Mouse (Mus musculus) midbrain, postnatal 0 days (tissue): ENCODE results near the gene Inca1. TPM values are rescaled to one million over a fixed set of nuclear protein-coding genes. Genes with fewer than 3 reads are reported as not detected.

Source experiments
- ATAC-seq: fragments of 200-750 bp; cut with Nextera tagmentation; 2 replicates; pipeline ENCODE4 v1.8.0; 2017; ENCODE audit warnings: moderate number of reproducible peaks, mild to moderate bottlenecking, moderate TSS enrichment, moderate library complexity; ENCODE audit not compliant: low FRiP score
- DNase-seq: peaks from one replicate; pipeline ENCODE4 v3.0.0-alpha.2; 2015; ENCODE audit warnings: low spot score
- H3K27ac ChIP-seq: fragments of 300-500 bp; sonication (generic); 2 replicates; pipeline ENCODE4 v1.5.1; 2014; ENCODE audit warnings: low read depth, mild to moderate bottlenecking, low read length, mixed read lengths
- H3K27me3 ChIP-seq: fragments of 300-500 bp; sonication (generic); 2 replicates; pipeline ENCODE4 v1.6.1; 2014; ENCODE audit warnings: low read length, control low read depth, mixed read lengths; ENCODE audit not compliant: insufficient read depth
- H3K36me3 ChIP-seq: fragments of 300-500 bp; sonication (generic); 2 replicates; pipeline ENCODE4 v1.6.1; 2014; ENCODE audit warnings: low read length, control low read depth, mixed read lengths; ENCODE audit not compliant: insufficient read depth
- H3K4me1 ChIP-seq: fragments of 300-500 bp; sonication (generic); 2 replicates; pipeline ENCODE4 v1.6.1; 2014; ENCODE audit warnings: mild to moderate bottlenecking, control low read depth, antibody characterized with exemption, low read length, mixed read lengths; ENCODE audit not compliant: insufficient read depth
- H3K4me2 ChIP-seq: fragments of 300-500 bp; sonication (generic); 2 replicates; pipeline ENCODE4 v1.6.1; 2014; ENCODE audit warnings: low read depth, mild to moderate bottlenecking, low read length, mixed read lengths; ENCODE audit not compliant: poor library complexity, severe bottlenecking
- H3K4me3 ChIP-seq: fragments of 300-500 bp; sonication (generic); 2 replicates; pipeline ENCODE4 v1.5.1; 2014; ENCODE audit warnings: low read depth, mild to moderate bottlenecking, low read length, moderate library complexity
- H3K9ac ChIP-seq: fragments of 300-500 bp; sonication (generic); replicated peaks from 2 replicates; pipeline ENCODE4 v1.6.1; 2014; ENCODE audit warnings: mild to moderate bottlenecking, low read length, moderate library complexity, mixed read lengths; ENCODE audit not compliant: poor library complexity, severe bottlenecking
- H3K9me3 ChIP-seq: fragments of 300-500 bp; sonication (generic); 2 replicates; pipeline ENCODE4 v1.6.1; 2016; ENCODE audit warnings: low read length, control low read depth
- CTCF ChIP-seq: IDR thresholded peaks from 2 replicates; pipeline ENCODE4 v1.5.1; 2016; ENCODE audit warnings: antibody characterized with exemption, mild to moderate bottlenecking
- WGBS: fragments of 180-500 bp; shearing (Covaris S2); extraction: QIAGEN DNeasy Blood & Tissue Kit; methylation state at CpG from one replicate; pipeline ENCODE4 v1.1.7; 2014; 5-methylcytosine and 5-hydroxymethylcytosine counted together
- polyA plus RNA-seq: library from polyadenylated mRNA; unstranded; fragments of >200 nt; fragmentation: Nextera tagmentation; extraction: Ambion mirVana; gene quantifications from 2 replicates; pipeline ENCODE4 v1.2.1, GENCODE M21; 2015
- total RNA-seq: library from RNA; depleted of rRNA; stranded (reverse); fragments of >200 nt; gene quantifications from 2 replicates; pipeline ENCODE4 v1.2.3, GENCODE M21; 2014

Inca1 gene
- total and polyA plus RNA-seq, 2 experiments from 2014 or later, result 2.1 to 4.8 TPM

DNA sequence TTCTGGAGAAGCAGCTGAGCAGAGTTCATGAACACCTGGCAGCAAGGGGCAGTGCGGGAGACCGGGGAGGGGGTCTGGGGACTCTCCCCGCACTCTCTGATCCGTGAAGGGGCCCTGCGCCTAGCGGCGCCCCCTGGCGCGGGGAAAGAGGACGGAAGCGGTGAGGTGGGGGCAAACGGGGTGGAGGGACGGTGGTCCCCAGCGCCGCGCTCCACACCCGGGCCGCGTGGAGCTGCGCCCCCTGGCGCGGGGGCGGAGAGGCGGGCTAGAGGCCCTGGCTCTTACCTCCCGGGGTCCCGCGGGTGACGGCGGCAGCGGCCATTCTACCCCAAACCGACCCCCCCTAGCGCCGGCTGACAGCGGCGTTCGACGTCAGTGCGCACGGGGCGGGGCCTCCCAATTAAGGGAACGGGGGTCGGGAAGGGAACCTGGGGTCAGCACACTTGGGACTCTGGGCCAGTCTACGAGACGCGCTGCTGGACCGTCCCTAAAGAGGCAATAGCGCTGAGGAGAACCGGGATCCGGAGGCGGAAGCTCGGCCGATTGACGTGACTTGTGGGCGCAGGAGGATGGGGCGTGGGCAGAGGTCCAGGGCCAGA, 12.3 kb downstream of the Inca1 start, which contains the start of gene Camta2:
Camta2 (minus strand) TSS at position 505 of the 599 bp plus-strand sequence.
- H3K27me3 ChIP-seq, result no peaks in the 10 kb centered on the region
- H3K9me3 ChIP-seq, result no peaks in the 10 kb centered on the region
- peak within 1 kb of the TSS; percentile 59 for H3K4me2 ChIP-seq
- peak within 1 kb of the TSS; percentile 89 for H3K9ac ChIP-seq
- 1% methylated on average over 47 of the region's 55 CpGs for WGBS
- peak within 1 kb of the TSS; percentile 76 for H3K4me3 ChIP-seq
- peak; percentile 66 for TF ChIP-seq CTCF
- H3K27ac ChIP-seq, result peak within 1 kb of the TSS; percentile 80
- peaks cover 15% of the 10 kb centered on the region for H3K36me3 ChIP-seq
- H3K4me1 ChIP-seq, result peaks cover 14% of the 10 kb centered on the region
- peak; percentile 81 for ATAC-seq
- peak; percentile 83 for DNase-seq

DNA sequence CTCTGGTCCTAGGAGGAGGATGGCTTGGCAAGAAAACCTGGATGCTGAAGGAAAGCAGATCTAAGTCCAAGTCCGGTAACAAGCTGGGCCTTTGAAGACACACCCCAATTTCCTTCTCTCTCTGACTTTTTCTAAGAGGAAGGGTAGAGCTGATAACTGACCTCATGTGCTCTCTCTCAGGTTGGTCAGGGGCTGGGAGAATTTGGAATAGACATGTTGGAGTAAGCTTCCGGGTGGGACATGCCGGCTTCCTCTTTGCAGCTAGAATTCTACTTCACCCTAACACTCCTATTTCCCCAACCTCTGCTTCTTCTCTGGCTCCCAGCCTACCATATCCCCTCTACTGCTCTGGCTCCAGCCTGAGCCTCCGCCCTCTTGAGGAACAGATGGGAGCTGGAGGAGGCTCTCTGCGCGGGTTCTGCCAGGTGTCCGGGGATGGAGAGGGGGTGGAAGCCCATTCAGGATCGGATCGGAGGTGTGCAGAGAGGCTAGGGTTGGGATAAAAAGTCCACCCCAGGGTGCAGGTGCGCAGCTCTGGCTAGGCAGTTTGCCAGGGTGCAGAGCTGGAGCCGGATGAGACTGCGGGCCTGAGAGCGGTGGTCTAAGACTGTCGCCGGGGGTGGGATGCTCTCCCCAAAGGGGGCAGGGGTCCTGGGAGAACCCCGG, 12.9 kb downstream of the Inca1 start:
- DNase-seq, result peak; percentile 57
- Histone ChIP-seq H3K27ac (peak overlapping the region; percentile 80), H3K4me3 (peak overlapping the region; percentile 76), H3K27me3 (no peaks in the 10 kb centered on the region), H3K4me2 (peak overlapping the region; percentile 59), H3K9me3 (no peaks in the 10 kb centered on the region), H3K4me1 (peaks cover 14% of the 10 kb centered on the region), H3K9ac (peak overlapping the region; percentile 89), H3K36me3 (peaks cover 15% of the 10 kb centered on the region)
- TF ChIP-seq CTCF, result peak; percentile 35
- no peak; the same call in 1 of the 2 replicates for ATAC-seq
- WGBS, result 4% methylated on average over 16 of the region's 16 CpGs

DNA sequence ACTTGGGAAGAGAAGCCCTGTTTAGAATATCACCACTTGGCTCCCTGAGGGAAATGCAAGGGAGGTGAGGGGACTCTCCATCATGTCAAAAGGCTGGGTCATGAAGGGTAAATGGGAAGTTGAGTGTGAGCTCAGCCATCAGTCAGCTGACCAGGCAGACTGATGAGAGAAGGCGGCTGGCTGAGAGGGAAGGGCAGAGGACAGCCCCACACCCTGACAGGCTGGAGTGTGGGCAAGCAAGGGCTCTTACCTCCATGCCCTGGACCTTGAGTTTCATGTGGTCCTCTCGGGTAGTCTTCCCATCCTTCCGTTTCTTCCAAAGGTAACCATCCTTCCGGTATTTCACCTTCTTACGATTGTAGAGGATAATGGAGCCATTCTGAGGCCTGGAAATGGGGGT, 16.3 kb downstream of the Inca1 start:
- no peak for ATAC-seq
- H3K9ac ChIP-seq, result no peak overlapping the region
- WGBS, result 94% methylated on average over 5 of the region's 5 CpGs
- H3K27ac ChIP-seq, result no peak overlapping the region
- no peaks in the 10 kb centered on the region for H3K9me3 ChIP-seq
- H3K4me3 ChIP-seq, result no peak overlapping the region
- no peaks in the 10 kb centered on the region for H3K27me3 ChIP-seq
- TF ChIP-seq CTCF, result no peak
- peaks cover 37% of the 10 kb centered on the region for H3K36me3 ChIP-seq
- no peak for DNase-seq
- H3K4me2 ChIP-seq, result no peak overlapping the region
- peaks cover 10% of the 10 kb centered on the region for H3K4me1 ChIP-seq

GRCm38 (mm10) chr11:70681897-70682581, 17.9 kb downstream of the Inca1 start:
- DNase-seq (peak; percentile 90), ATAC-seq (peak; percentile 75)
- H3K4me3 ChIP-seq, result no peak overlapping the region
- H3K27me3 ChIP-seq, result no peaks in the 10 kb centered on the region
- H3K4me2 ChIP-seq, result no peak overlapping the region
- H3K36me3 ChIP-seq, result peaks cover 44% of the 10 kb centered on the region
- H3K27ac ChIP-seq, result peak overlapping the region; percentile 62
- H3K9me3 ChIP-seq, result no peaks in the 10 kb centered on the region
- 18% methylated on average over 11 of the region's 11 CpGs for WGBS
- peaks cover 8% of the 10 kb centered on the region for H3K4me1 ChIP-seq
- peak; percentile 90 for TF ChIP-seq CTCF
- H3K9ac ChIP-seq, result no peak overlapping the region

DNA sequence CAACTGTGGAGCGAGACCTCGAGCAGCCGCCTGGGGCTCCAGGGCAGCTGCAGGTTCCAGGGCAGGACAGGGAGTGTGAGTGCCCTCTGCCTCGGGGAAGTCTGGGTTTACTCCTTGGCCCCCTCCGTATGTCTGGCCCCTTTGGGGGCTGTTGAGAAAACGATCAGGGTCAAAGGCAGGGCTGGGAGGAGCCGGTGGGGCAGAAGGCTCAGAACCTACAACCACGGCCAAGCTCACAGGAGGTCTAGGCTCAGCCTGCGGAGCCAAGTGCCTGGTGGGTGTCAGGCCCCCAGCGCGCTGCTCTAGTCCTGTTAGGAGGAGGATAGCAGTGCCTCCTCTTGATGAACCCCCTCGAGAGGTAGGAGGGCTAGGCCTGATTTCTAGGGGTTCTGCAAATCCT, 18.8 kb downstream of the Inca1 start:
- no peak for ATAC-seq
- peaks cover under 1% of the 10 kb centered on the region; the same call in 1 of the 2 replicates for H3K4me1 ChIP-seq
- no peak overlapping the region for H3K9ac ChIP-seq

DNA sequence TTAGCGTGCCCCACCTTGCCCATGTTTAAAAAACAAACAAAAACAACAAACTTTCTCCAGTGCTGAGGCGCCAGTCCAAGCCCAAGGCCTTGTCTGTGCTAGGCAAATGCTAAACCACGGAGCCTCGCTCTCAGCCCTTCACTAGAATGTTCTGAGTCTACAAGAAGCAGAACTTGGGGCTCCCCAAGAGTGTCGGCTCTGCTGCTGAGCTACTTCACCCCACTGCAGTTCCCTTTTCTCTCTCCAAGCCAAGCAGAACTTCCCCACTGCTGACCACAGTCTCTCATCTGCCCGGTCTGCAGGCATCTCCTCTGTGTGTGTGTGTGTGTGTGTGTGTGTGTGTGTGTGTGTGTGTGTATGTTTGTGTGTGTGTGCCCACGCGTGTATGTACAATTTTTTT, 20.1 kb downstream of the Inca1 start:
- DNase-seq, result no peak
- Histone ChIP-seq H3K9ac (no peak overlapping the region), H3K27me3 (no peaks in the 10 kb centered on the region)

More for the DNA sequence above, 18.8 kb downstream of the Inca1 start:
- peaks cover 51% of the 10 kb centered on the region for H3K36me3 ChIP-seq
- no peak for TF ChIP-seq CTCF
- no peak overlapping the region for H3K4me3 ChIP-seq
- no peak overlapping the region for H3K4me2 ChIP-seq
- H3K9me3 ChIP-seq, result no peaks in the 10 kb centered on the region
- whole genome bisulfite sequencing, result 63% methylated on average over 12 of the region's 12 CpGs
- no peak overlapping the region for H3K27ac ChIP-seq
- DNase-seq, result no peak
- no peaks in the 10 kb centered on the region for H3K27me3 ChIP-seq

More for the DNA sequence above, 20.1 kb downstream of the Inca1 start:
- Histone ChIP-seq H3K9me3 (no peaks in the 10 kb centered on the region), H3K36me3 (peaks cover 64% of the 10 kb centered on the region), H3K27ac (no peak overlapping the region), H3K4me1 (no peaks in the 10 kb centered on the region), H3K4me2 (no peak overlapping the region), H3K4me3 (no peak overlapping the region)
- WGBS, result 91% methylated on average over 8 of the region's 8 CpGs
- no peak for ATAC-seq
- no peak for TF ChIP-seq CTCF
